Mouse (Mus musculus) brain, embryonic 18.5 days (tissue): Measurements from ENCODE around the gene Ngp.

Source experiments
- DNase-seq: peaks from one replicate; pipeline ENCODE4 v3.0.0-alpha.2; 2012; ENCODE audit warnings: low read depth, low spot score

Gene Ngp

GRCm38 (mm10) chr9:110433045-110433444 is 13.5 kb downstream of the Ngp start:
- no peak for DNase-seq

GRCm38 (mm10) chr9:110436041-110436440 is 16.5 kb downstream of the Ngp start:
- DNase-seq = no peak

- DNase-seq = no peak
Measured at GRCm38 (mm10) chr9:110440049-110440448, 20.5 kb downstream of the Ngp start.

- DNase-seq = no peak
Measured at GRCm38 (mm10) chr9:110440559-110440958, 21.0 kb downstream of the Ngp start.

- no peak for DNase-seq
Measured at GRCm38 (mm10) chr9:110448356-110448755, 28.8 kb downstream of the Ngp start.

GRCm38 (mm10) chr9:110448857-110449617 is 29.5 kb downstream of the Ngp start:
- DNase-seq = peak; percentile 72

- no peak for DNase-seq
Measured at GRCm38 (mm10) chr9:110452523-110452922, 33.0 kb downstream of the Ngp start.

- DNase-seq = no peak
Measured at GRCm38 (mm10) chr9:110457926-110458325, 38.4 kb downstream of the Ngp start.

- DNase-seq = no peak
Measured at GRCm38 (mm10) chr9:110459145-110459727, 39.7 kb downstream of the Ngp start.

GRCm38 (mm10) chr9:110460884-110461815 is 41.6 kb downstream of the Ngp start:
- no peak for DNase-seq

- no peak for DNase-seq
Measured at GRCm38 (mm10) chr9:110462321-110462720, 42.8 kb downstream of the Ngp start.

GRCm38 (mm10) chr9:110463983-110464591 is 44.5 kb downstream of the Ngp start:
- no peak for DNase-seq

- no peak for DNase-seq
Measured at GRCm38 (mm10) chr9:110465336-110465735, 45.8 kb downstream of the Ngp start.

- no peak for DNase-seq
Measured at GRCm38 (mm10) chr9:110466179-110466578, 46.6 kb downstream of the Ngp start.
